Mouse (Mus musculus) layer of hippocampus, postnatal 14 days (tissue): ENCODE measurements around the gene Commd6. TPM values are rescaled to one million over a fixed set of nuclear protein-coding genes. Genes with fewer than 3 reads are reported as not detected.

Experiments
- DNase-seq, 2 experiments: peaks; one replicate each; pipeline ENCODE4 v3.0.0; 2021 to 2022; ENCODE audit warnings: low spot score in 2 of 2, mixed read lengths in 1 of 2
- long read RNA-seq, 2 experiments: library from polyadenylated mRNA; stranded (forward); transcript quantifications; one replicate each; pipeline ENCODE4 v2.0.0; 2021
- total RNA-seq, 2 experiments: library from RNA; stranded (reverse); gene quantifications; 2 replicates each; pipeline ENCODE4 v1.2.3; 2021

Gene Commd6
- total RNA-seq = 10 to 100 TPM; 56.3 to 57.5 TPM
- long read RNA-seq, experiment 1, partial matches to known transcripts = 0 of 6 reads
- long read RNA-seq, experiment 1, other reads (novel, unspliced or antisense) = 3 of 6 reads
- long read RNA-seq, experiment 2, full-length matches to known transcripts = 8 of 20 reads
- long read RNA-seq, experiment 2, partial matches to known transcripts = 1 of 20 reads
- long read RNA-seq, experiment 2, other reads (novel, unspliced or antisense) = 11 of 20 reads

- peak; percentile 92 to 95 for DNase-seq
Observed at GRCm38 (mm10) chr14:101640153-101640843, at the start of gene Commd6. Commd6 (minus strand) TSS chr14:101640686.

- DNase-seq = no peak
Observed at GRCm38 (mm10) chr14:101688406-101688805, 47.9 kb upstream of the Commd6 start.

GRCm38 (mm10) chr14:101687696-101688095, 47.2 kb upstream of the Commd6 start:
- no peak for DNase-seq

GRCm38 (mm10) chr14:101672226-101672625, 31.7 kb upstream of the Commd6 start:
- no peak for DNase-seq

- DNase-seq = no peak
Observed at GRCm38 (mm10) chr14:101668626-101669025, 28.1 kb upstream of the Commd6 start.

- no peak for DNase-seq
Observed at GRCm38 (mm10) chr14:101666536-101666935, 26.1 kb upstream of the Commd6 start.

- DNase-seq = no peak
Observed at GRCm38 (mm10) chr14:101666056-101666455, 25.6 kb upstream of the Commd6 start.

- DNase-seq = no peak
Observed at GRCm38 (mm10) chr14:101664274-101664673, 23.8 kb upstream of the Commd6 start.

GRCm38 (mm10) chr14:101661654-101662412, 21.3 kb upstream of the Commd6 start:
- DNase-seq = no peak

- no peak for DNase-seq
Observed at GRCm38 (mm10) chr14:101656307-101656706, 15.8 kb upstream of the Commd6 start.

- DNase-seq = no peak
Observed at GRCm38 (mm10) chr14:101654526-101654909, 14.0 kb upstream of the Commd6 start.

- peak; percentile 98 to 99 for DNase-seq
Observed at GRCm38 (mm10) chr14:101653581-101654525, 13.4 kb upstream of the Commd6 start, which contains the start of gene Uchl3. Uchl3 (plus strand) TSS chr14:101653967.

- DNase-seq = no peak
Observed at GRCm38 (mm10) chr14:101652571-101652970, 12.1 kb upstream of the Commd6 start.

GRCm38 (mm10) chr14:101650551-101650950, 10.1 kb upstream of the Commd6 start:
- no peak for DNase-seq

- no peak for DNase-seq
Observed at GRCm38 (mm10) chr14:101644948-101645347, 4.5 kb upstream of the Commd6 start.

- DNase-seq = no peak
Observed at GRCm38 (mm10) chr14:101637381-101637780, 3.1 kb downstream of the Commd6 start.

GRCm38 (mm10) chr14:101635765-101636164, 4.7 kb downstream of the Commd6 start:
- DNase-seq = no peak

- DNase-seq = no peak
Observed at GRCm38 (mm10) chr14:101630548-101630947, 9.9 kb downstream of the Commd6 start.

GRCm38 (mm10) chr14:101617680-101618079, 22.8 kb downstream of the Commd6 start:
- DNase-seq = no peak

GRCm38 (mm10) chr14:101616178-101616577, 24.3 kb downstream of the Commd6 start:
- no peak for DNase-seq

- DNase-seq = no peak
Observed at GRCm38 (mm10) chr14:101613206-101613605, 27.3 kb downstream of the Commd6 start.
